Mouse (Mus musculus) E14TG2a.4 (cell line): Measurements from ENCODE around the gene Tmem210.

Experiments
- CTCF ChIP-seq: conservative IDR thresholded peaks from 2 replicates; pipeline ENCODE4 v1.5.1; 2014; ENCODE audit warnings: low read length
- NANOG ChIP-seq: IDR thresholded peaks from 2 replicates; pipeline ENCODE4 v1.6.1; 2014; ENCODE audit warnings: borderline replicate concordance, low read length, mixed read lengths
- POU5F1 ChIP-seq: IDR thresholded peaks from 2 replicates; pipeline ENCODE4 v1.6.1; 2014; ENCODE audit warnings: low read length, borderline replicate concordance

DNA sequence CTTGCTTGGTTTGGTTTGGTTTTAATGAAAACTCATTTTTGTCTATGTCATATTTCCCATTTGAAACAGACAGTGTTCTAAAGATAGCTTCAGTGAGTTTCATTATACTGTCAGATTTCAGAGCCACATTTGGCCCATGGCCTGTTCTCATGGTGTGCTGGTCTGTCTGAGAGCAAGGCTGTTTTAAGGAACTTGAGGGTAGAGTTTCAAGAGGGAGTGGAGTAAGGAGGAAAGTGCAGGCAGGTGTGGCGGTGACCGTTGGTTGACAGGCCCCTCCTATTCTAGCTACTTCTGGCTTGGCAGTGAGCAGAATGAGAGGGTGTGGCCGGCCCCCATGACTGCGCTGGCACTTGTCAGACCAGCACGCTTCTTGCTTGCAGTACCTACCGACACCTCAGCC is 50.4 kb downstream of the Tmem210 start:
- TF ChIP-seq CTCF (no peak), NANOG (no peak), POU5F1 (no peak)
